Mouse (Mus musculus): Measurements from ENCODE around the gene Tmem109.

- TF ChIP-seq POLR2A (IDR thresholded peaks at IDR 0.05; ENCODE audit: control insufficient read depth, low read depth, low read length), result no peak
- no peak for TF ChIP-seq CTCF (IDR thresholded peaks at IDR 0.05; ENCODE audit: control insufficient read depth, insufficient read depth, insufficient replicate concordance, low read depth, low read length)
These were observed 10.4 kb upstream of the Tmem109 start for GRCm38 (mm10) chr19:10892201-10892600.

All from testis, adult 2 months (tissue).